Mouse (Mus musculus) E14TG2a.4 (cell line): ENCODE results near the gene Timm22.

ENCODE experiments used
- CTCF ChIP-seq: conservative IDR thresholded peaks from 2 replicates; pipeline ENCODE4 v1.5.1; 2014; ENCODE audit warnings: low read length
- NANOG ChIP-seq: IDR thresholded peaks from 2 replicates; pipeline ENCODE4 v1.6.1; 2014; ENCODE audit warnings: borderline replicate concordance, low read length, mixed read lengths

GRCm38 (mm10) chr11:76461201-76461600, 54.4 kb downstream of the Timm22 start:
- TF ChIP-seq CTCF (no peak), NANOG (no peak)
